Mouse (Mus musculus): Measurements from ENCODE around the gene Rps15.

Gene Rps15

GRCm38 (mm10) chr10:80315315-80315714 lies 23.1 kb downstream of the Rps15 start:
- DNase-seq (ENCODE audit: low read depth, low spot score), result no peak

GRCm38 (mm10) chr10:80316359-80316781 lies 24.1 kb downstream of the Rps15 start:
- no peak for DNase-seq (ENCODE audit: low read depth, low spot score)

GRCm38 (mm10) chr10:80317011-80317410 lies 24.8 kb downstream of the Rps15 start:
- DNase-seq (ENCODE audit: low read depth, low spot score), result no peak

- peak; percentile 88 for DNase-seq (ENCODE audit: low read depth, low spot score)
These were observed 28.1 kb downstream of the Rps15 start, which contains the start of gene 2310011J03Rik for GRCm38 (mm10) chr10:80320340-80320760. 2310011J03Rik (minus strand) TSS chr10:80320537.

- DNase-seq (ENCODE audit: low read depth, low spot score), result no peak
These were observed 28.9 kb downstream of the Rps15 start for GRCm38 (mm10) chr10:80321014-80321669.

- DNase-seq (ENCODE audit: low read depth, low spot score), result no peak
These were observed 29.7 kb downstream of the Rps15 start for GRCm38 (mm10) chr10:80321670-80322581.

GRCm38 (mm10) chr10:80322811-80323211 lies 30.6 kb downstream of the Rps15 start:
- no peak for DNase-seq (ENCODE audit: low read depth, low spot score)

GRCm38 (mm10) chr10:80323261-80324119 lies 31.2 kb downstream of the Rps15 start:
- DNase-seq (ENCODE audit: low read depth, low spot score), result peak; percentile 50

GRCm38 (mm10) chr10:80324120-80325037 lies 32.1 kb downstream of the Rps15 start:
- no peak for DNase-seq (ENCODE audit: low read depth, low spot score)

GRCm38 (mm10) chr10:80325045-80325444 lies 32.8 kb downstream of the Rps15 start:
- DNase-seq (ENCODE audit: low read depth, low spot score), result no peak

GRCm38 (mm10) chr10:80329273-80330081 lies 37.2 kb downstream of the Rps15 start, which contains the start of the genes Pcsk4 and Reep6:
Pcsk4 (minus strand) TSS chr10:80329498.
Reep6 (plus strand) TSS chr10:80329953.
- peak; percentile 97 for DNase-seq (ENCODE audit: low read depth, low spot score)

- no peak for DNase-seq (ENCODE audit: low read depth, low spot score)
These were observed 37.8 kb downstream of the Rps15 start for GRCm38 (mm10) chr10:80330084-80330483.

- no peak for DNase-seq (ENCODE audit: low read depth, low spot score)
These were observed 38.6 kb downstream of the Rps15 start for GRCm38 (mm10) chr10:80330888-80331287.

- DNase-seq (ENCODE audit: low read depth, low spot score), result no peak
These were observed 39.6 kb downstream of the Rps15 start for GRCm38 (mm10) chr10:80331636-80332524.

GRCm38 (mm10) chr10:80332525-80332989 lies 40.3 kb downstream of the Rps15 start:
- no peak for DNase-seq (ENCODE audit: low read depth, low spot score)

GRCm38 (mm10) chr10:80336263-80336662 lies 44.0 kb downstream of the Rps15 start:
- no peak for DNase-seq (ENCODE audit: low read depth, low spot score)

- DNase-seq (ENCODE audit: low read depth, low spot score), result peak; percentile 87
These were observed 47.9 kb downstream of the Rps15 start for GRCm38 (mm10) chr10:80339941-80340750.

- DNase-seq (ENCODE audit: low read depth, low spot score), result no peak
These were observed 48.8 kb downstream of the Rps15 start for GRCm38 (mm10) chr10:80341026-80341425.
